Mouse (Mus musculus): Measurements from ENCODE around the gene Efna4. TPM values are rescaled to one million over a fixed set of nuclear protein-coding genes. Genes with fewer than 3 reads are reported as not detected.

Efna4 gene
- polyA plus RNA-seq, 1 experiment = not detected

- Histone ChIP-seq H3K27ac (ENCODE audit: insufficient read depth, low read depth, low read length) (no peak overlapping the region), H3K4me3 (ENCODE audit: insufficient read depth, low read length) (no peak overlapping the region), H3K4me1 (ENCODE audit: control insufficient read depth, insufficient read depth, low read length) (peaks cover 32% of the 10 kb centered on the region)
- TF ChIP-seq CTCF (IDR thresholded peaks at IDR 0.05; ENCODE audit: low read depth, low read length) = no peak
- no peak for TF ChIP-seq POLR2A (IDR thresholded peaks at IDR 0.05; ENCODE audit: borderline replicate concordance, low read depth, low read length)
Observed at GRCm38 (mm10) chr3:89300071-89300470, 37.8 kb downstream of the Efna4 start.

- H3K27ac ChIP-seq (ENCODE audit: insufficient read depth, low read depth, low read length) = no peak overlapping the region
- H3K4me1 ChIP-seq (ENCODE audit: control insufficient read depth, insufficient read depth, low read length) = peaks cover 34% of the 10 kb centered on the region
- no peak for TF ChIP-seq CTCF (IDR thresholded peaks at IDR 0.05; ENCODE audit: low read depth, low read length)
- no peak for TF ChIP-seq POLR2A (IDR thresholded peaks at IDR 0.05; ENCODE audit: borderline replicate concordance, low read depth, low read length)
- H3K4me3 ChIP-seq (ENCODE audit: insufficient read depth, low read length) = peak overlapping the region; percentile 23; the same call in 1 of the 2 replicates
Observed at GRCm38 (mm10) chr3:89299499-89299898, 38.3 kb downstream of the Efna4 start.

- no peak overlapping the region for H3K4me3 ChIP-seq (ENCODE audit: insufficient read depth, low read length)
- H3K4me1 ChIP-seq (ENCODE audit: control insufficient read depth, insufficient read depth, low read length) = peaks cover 34% of the 10 kb centered on the region
- TF ChIP-seq CTCF (IDR thresholded peaks at IDR 0.05; ENCODE audit: low read depth, low read length) = no peak
- no peak for TF ChIP-seq POLR2A (IDR thresholded peaks at IDR 0.05; ENCODE audit: borderline replicate concordance, low read depth, low read length)
- no peak overlapping the region for H3K27ac ChIP-seq (ENCODE audit: insufficient read depth, low read depth, low read length)
Observed at GRCm38 (mm10) chr3:89298908-89299307, 38.9 kb downstream of the Efna4 start.

DNA sequence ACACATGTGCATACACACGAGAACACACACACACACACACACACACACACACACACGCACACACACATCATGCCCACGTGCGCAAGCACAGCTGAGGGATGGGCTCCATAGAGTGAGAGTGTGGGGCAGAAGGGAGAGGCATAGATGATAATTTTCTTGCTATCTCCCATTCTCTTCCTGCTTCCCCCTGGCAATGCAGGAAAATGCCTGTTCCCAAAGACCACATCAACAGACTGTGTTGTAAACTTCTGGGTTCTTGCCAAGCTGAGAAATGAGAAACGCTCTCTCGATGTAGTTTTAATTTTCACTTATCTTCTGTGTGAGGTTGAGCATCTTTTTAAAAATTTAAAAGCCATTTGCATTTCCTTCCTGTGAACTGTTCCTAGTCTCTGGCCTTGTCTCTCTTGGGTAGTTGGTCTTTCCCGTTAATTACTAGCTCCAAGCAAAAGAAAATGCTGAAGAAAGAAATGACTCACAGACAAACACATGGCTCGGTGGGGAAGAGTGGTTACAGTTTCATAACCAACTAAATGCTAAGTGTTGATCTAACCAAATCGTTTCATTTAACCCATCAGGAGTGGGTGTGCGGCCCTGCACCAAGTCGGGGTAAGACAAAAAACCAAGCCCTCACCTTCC lies 40.9 kb downstream of the Efna4 start:
- Histone ChIP-seq H3K27ac (ENCODE audit: insufficient read depth, low read depth, low read length) (peak overlapping the region; percentile 6; the same call in 1 of the 2 replicates), H3K4me3 (ENCODE audit: insufficient read depth, low read length) (no peak overlapping the region), H3K4me1 (ENCODE audit: control insufficient read depth, insufficient read depth, low read length) (peaks cover 34% of the 10 kb centered on the region)
- no peak for TF ChIP-seq CTCF (IDR thresholded peaks at IDR 0.05; ENCODE audit: low read depth, low read length)

DNA sequence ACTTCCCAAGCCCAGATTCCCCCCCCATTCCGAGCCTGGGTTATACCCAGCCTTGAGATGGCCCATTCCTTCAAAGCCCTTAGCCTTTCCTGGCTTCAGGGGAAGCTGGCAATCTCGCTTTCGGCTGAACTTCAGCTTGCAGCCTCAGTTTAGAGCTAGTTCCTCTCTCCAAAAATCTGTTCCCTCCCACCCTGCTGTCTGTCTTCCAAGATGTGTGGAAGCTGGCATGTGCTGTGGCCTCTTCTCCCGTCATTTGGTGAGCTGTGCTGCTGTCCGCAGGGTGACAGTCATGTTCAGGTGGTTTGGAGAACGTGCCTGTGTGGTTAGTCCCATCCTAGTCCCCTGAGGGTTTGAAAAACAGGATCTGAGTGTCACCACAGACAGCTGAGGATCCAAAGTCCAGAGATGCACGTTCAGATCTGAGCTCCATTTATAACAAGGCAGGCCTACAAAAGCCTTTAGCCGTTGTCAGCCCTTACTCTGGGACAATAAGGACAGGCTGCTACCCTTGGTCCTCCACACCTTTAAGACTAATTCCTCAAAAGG lies 42.1 kb downstream of the Efna4 start:
- peak overlapping the region; percentile 79 for H3K27ac ChIP-seq (ENCODE audit: insufficient read depth, low read depth, low read length)

DNA sequence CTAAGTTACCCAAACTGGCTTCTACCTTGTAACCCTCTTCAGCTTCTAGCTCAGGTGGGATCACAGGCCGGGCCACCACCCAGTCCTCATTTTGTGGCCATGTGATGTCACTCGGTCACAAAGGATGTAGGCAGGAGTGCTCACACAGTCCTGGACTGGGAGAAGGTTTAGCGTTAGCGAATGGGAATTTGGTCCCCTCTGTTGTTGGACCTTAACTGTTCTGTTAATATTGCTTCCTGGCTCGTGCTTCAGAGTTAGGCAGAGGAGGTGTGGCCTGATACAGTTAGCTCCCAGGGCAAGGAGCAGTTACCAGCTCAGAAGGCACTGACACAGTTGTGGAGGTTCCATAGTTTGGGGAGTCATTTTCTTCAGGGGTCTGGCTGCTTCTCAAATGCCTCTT lies 43.6 kb downstream of the Efna4 start:
- Histone ChIP-seq H3K27ac (ENCODE audit: insufficient read depth, low read depth, low read length) (no peak overlapping the region), H3K4me1 (ENCODE audit: control insufficient read depth, insufficient read depth, low read length) (peaks cover 29% of the 10 kb centered on the region), H3K4me3 (ENCODE audit: insufficient read depth, low read length) (no peak overlapping the region)
- TF ChIP-seq CTCF (IDR thresholded peaks at IDR 0.05; ENCODE audit: low read depth, low read length) = no peak
- TF ChIP-seq POLR2A (IDR thresholded peaks at IDR 0.05; ENCODE audit: borderline replicate concordance, low read depth, low read length) = no peak

More for the DNA sequence above, 42.1 kb downstream of the Efna4 start:
- peaks cover 34% of the 10 kb centered on the region for H3K4me1 ChIP-seq (ENCODE audit: control insufficient read depth, insufficient read depth, low read length)
- no peak for TF ChIP-seq POLR2A (IDR thresholded peaks at IDR 0.05; ENCODE audit: borderline replicate concordance, low read depth, low read length)
- TF ChIP-seq CTCF (IDR thresholded peaks at IDR 0.05; ENCODE audit: low read depth, low read length) = no peak
- H3K4me3 ChIP-seq (ENCODE audit: insufficient read depth, low read length) = no peak overlapping the region

GRCm38 (mm10) chr3:89293247-89293918 lies 44.4 kb downstream of the Efna4 start:
- Histone ChIP-seq H3K27ac (ENCODE audit: insufficient read depth, low read depth, low read length) (no peak overlapping the region), H3K4me3 (ENCODE audit: insufficient read depth, low read length) (no peak overlapping the region), H3K4me1 (ENCODE audit: control insufficient read depth, insufficient read depth, low read length) (peaks cover 36% of the 10 kb centered on the region)
- TF ChIP-seq POLR2A (IDR thresholded peaks at IDR 0.05; ENCODE audit: borderline replicate concordance, low read depth, low read length) (no peak), CTCF (IDR thresholded peaks at IDR 0.05; ENCODE audit: low read depth, low read length) (no peak)

- Histone ChIP-seq H3K4me3 (ENCODE audit: insufficient read depth, low read length) (no peak overlapping the region), H3K27ac (ENCODE audit: insufficient read depth, low read depth, low read length) (no peak overlapping the region), H3K4me1 (ENCODE audit: control insufficient read depth, insufficient read depth, low read length) (peaks cover 40% of the 10 kb centered on the region)
- no peak for TF ChIP-seq POLR2A (IDR thresholded peaks at IDR 0.05; ENCODE audit: borderline replicate concordance, low read depth, low read length)
- no peak for TF ChIP-seq CTCF (IDR thresholded peaks at IDR 0.05; ENCODE audit: low read depth, low read length)
Observed at GRCm38 (mm10) chr3:89292303-89292702, 45.5 kb downstream of the Efna4 start.

- peaks cover 35% of the 10 kb centered on the region for H3K4me1 ChIP-seq (ENCODE audit: control insufficient read depth, insufficient read depth, low read length)
- no peak overlapping the region for H3K4me3 ChIP-seq (ENCODE audit: insufficient read depth, low read length)
- TF ChIP-seq CTCF (IDR thresholded peaks at IDR 0.05; ENCODE audit: low read depth, low read length) (no peak), POLR2A (IDR thresholded peaks at IDR 0.05; ENCODE audit: borderline replicate concordance, low read depth, low read length) (no peak)
- H3K27ac ChIP-seq (ENCODE audit: insufficient read depth, low read depth, low read length) = no peak overlapping the region
Observed at GRCm38 (mm10) chr3:89291874-89292273, 46.0 kb downstream of the Efna4 start.

- Histone ChIP-seq H3K4me1 (ENCODE audit: control insufficient read depth, insufficient read depth, low read length) (peaks cover 28% of the 10 kb centered on the region), H3K27ac (ENCODE audit: insufficient read depth, low read depth, low read length) (no peak overlapping the region), H3K4me3 (ENCODE audit: insufficient read depth, low read length) (no peak overlapping the region)
- TF ChIP-seq CTCF (IDR thresholded peaks at IDR 0.05; ENCODE audit: low read depth, low read length) (no peak), POLR2A (IDR thresholded peaks at IDR 0.05; ENCODE audit: borderline replicate concordance, low read depth, low read length) (no peak)
Observed at GRCm38 (mm10) chr3:89288503-89288928, 49.3 kb downstream of the Efna4 start.
